Mouse (Mus musculus): ENCODE measurements around the gene Afmid.

DNA sequence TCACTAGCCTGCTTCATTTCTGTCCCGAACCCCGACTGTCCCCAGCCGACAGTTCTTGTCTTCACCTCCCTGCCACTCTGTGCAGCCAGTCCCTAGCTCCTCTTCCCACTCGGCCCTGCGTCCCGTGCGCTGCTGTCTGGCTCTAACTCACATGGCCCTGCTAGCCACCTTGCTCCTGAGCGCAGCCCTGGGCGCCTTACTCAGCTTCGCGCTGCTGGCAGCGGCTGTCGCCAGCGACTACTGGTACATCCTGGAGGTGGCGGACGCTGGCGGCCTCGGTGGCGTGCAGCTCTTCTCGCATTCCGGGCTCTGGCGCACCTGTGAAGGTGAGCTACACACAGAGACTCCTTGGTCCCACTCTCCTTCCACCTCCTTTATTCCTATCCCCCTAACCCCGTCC, 34.9 kb downstream of the Afmid start, which contains the start of gene Tmem235:
- TF ChIP-seq CTCF (IDR thresholded peaks at IDR 0.05; ENCODE audit: extremely low read depth, insufficient read depth, low read length) (no peak), POLR2A (IDR thresholded peaks at IDR 0.05; ENCODE audit: extremely low read depth, insufficient read depth, low read length) (no peak)
